In the genomic region with DNA sequence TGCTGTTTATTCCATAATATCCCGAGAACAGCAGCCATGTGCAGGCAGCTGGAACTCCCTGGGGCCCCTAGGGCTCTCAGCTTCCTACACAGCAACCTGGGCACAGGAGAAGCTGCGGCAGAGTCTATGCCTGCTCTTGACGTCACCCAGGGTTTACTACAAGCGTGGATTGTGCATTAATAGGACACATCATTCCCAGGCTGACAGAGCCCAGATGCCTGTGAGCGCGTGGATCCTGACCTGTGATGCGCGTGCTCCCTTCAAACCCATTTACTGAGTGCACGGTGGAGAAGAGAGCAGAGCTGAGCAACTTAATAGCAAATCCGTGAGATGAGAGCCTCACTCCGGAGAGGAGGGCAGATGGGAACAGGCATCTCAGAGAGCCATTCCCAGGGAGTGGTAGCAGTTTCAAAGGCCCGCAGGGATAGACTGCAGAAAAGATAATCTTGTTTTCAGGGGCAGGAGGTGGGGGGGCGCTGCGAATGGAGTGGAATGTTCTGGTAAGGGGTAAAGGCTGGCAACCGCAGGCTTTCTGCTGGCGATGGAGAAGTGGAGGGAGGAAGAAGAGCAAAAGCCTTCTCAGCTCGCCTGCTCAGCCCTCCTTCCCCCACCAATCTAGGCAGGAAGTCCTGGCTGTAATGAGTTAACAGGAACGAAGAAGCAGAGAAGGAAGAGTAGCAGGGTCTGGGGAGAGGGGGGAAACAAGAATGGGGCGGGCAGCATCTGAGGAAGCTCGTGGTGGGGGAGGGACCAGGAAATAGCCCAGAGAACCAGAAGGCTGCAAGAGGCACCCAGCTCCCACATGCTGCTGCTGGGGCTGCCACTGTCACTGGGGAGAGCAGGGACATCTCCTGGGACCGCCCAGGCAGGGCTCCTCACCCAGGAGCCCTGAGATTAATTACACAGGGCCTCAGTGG, we compare ENCODE assay signal across 8 mouse cellular contexts. TPM values are rescaled to one million over a fixed set of nuclear protein-coding genes. Genes with fewer than 3 reads are reported as not detected.
DNase-seq lines count a peak whose midpoint lies in the region; ATAC-seq lines count a peak whose summit lies in the region.

No protein-coding gene starts in this region.

- no peak; the same call in 1 of the 2 replicates for ATAC-seq in heart, embryonic 15.5 days (replicated peaks; ENCODE audit: insufficient number of reproducible peaks, insufficient read depth, low FRiP score, low read depth)
- ATAC-seq in erythroid progenitor cell, adult 5-6 weeks (replicated peaks; ENCODE audit: low FRiP score, poor library complexity, severe bottlenecking): no peak

- peaks cover 93% of the 10 kb centered on the region for H3K79me2 ChIP-seq in macrophage (ENCODE audit: inconsistent target)

- intact Hi-C loops in heart, postnatal 25 days (cut with DNase I): no loop called here

- H3K4me3 ChIP-seq in heart, embryonic 15.5 days: peak overlapping the region; percentile 15; the same call in 1 of the 2 replicates
- H3K4me3 ChIP-seq in macrophage (ENCODE audit: inconsistent target): peak overlapping the region; percentile 90

- WGBS in heart, embryonic 15.5 days: 19% methylated on average over 21 of the region's 21 CpGs
- WGBS in macrophage (ENCODE audit: missing documents): 13% methylated on average over 21 of the region's 21 CpGs

- DNase-seq in heart, adult 11 months: peak; percentile 98
- DNase-seq in heart, postnatal 25 days (ENCODE audit: low spot score): no peak
- DNase-seq in cerebellum, postnatal 36 days: peak; percentile 39 to 40
- peak; percentile 65 to 68 for DNase-seq in kidney, postnatal 36 days
- DNase-seq in skeletal muscle tissue, adult 2 months (ENCODE audit: low read depth, low spot score): peak; percentile 63

- no peaks in the 10 kb centered on the region for H3K36me3 ChIP-seq in heart, embryonic 15.5 days
- no peaks in the 10 kb centered on the region for H3K36me3 ChIP-seq in macrophage (ENCODE audit: inconsistent target)

- H3K9ac ChIP-seq in heart, embryonic 15.5 days: peak overlapping the region; percentile 28; the same call in 1 of the 2 replicates

- no peaks in the 10 kb centered on the region for H3K9me3 ChIP-seq in heart, embryonic 15.5 days (replicated peaks)

- peaks cover 70% of the 10 kb centered on the region for H3K4me1 ChIP-seq in heart, embryonic 15.5 days (replicated peaks)

- peak overlapping the region; percentile 74 for H3K27ac ChIP-seq in heart, embryonic 15.5 days
- H3K27ac ChIP-seq in macrophage: peak overlapping the region; percentile 96

- peak overlapping the region; percentile 55 for H3K4me2 ChIP-seq in heart, embryonic 15.5 days

- H3K27me3 ChIP-seq in heart, embryonic 15.5 days: no peaks in the 10 kb centered on the region

RNA-seq across cellular contexts. Expression of a gene that starts 4.0 kb away (rescaled TPM):
- total RNA-seq in heart, postnatal 25 days (2021): 10 to 100 TPM; 49.3 to 57.9 TPM
- 9.8 and 18.2 TPM in 2 replicates for polyA plus RNA-seq in heart, embryonic 15.5 days (2015; fragmentation: Nextera tagmentation; extraction: Ambion mirVana)
- total RNA-seq in macrophage (2018; cell fraction: chromatin; rRNA removed): 100 to 1,000 TPM in 22 of 26 experiments, 10 to 100 TPM in 4; 41.9 to 659 (median 281) TPM
- 100 to 1,000 TPM; 101 to 237 (median 164) TPM for total RNA-seq in macrophage (2018; cell fraction: cytosol; rRNA removed)
- total RNA-seq in macrophage (2018; cell fraction: nucleus; rRNA removed): 100 to 1,000 TPM in 22 of 26 experiments, 10 to 100 TPM in 4; 56.2 to 342 (median 204) TPM
- polyA plus RNA-seq in macrophage (2018): 131 to 143 TPM (median 139 TPM) in 3 replicates
- 71.3 and 72.8 TPM in 2 replicates for total RNA-seq in erythroid progenitor cell, adult 5-6 weeks (2015; ENCODE audit: low replicate concordance)
- total RNA-seq in erythroid progenitor cell, adult 5-6 weeks (2017; ENCODE audit: low replicate concordance): 40.5 and 47.1 TPM in 2 replicates

RNA-seq across cellular contexts. Expression of a gene that starts 19.1 kb away (rescaled TPM):
- total RNA-seq in heart, postnatal 25 days (2021): 1 to 10 TPM; 1.2 to 1.5 TPM
- 1.1 and 2.7 TPM in 2 replicates for polyA plus RNA-seq in heart, embryonic 15.5 days (2015; fragmentation: Nextera tagmentation; extraction: Ambion mirVana)
- total RNA-seq in macrophage (2018; cell fraction: chromatin; rRNA removed): 10 to 100 TPM in 24 of 26 experiments, 1 to 10 TPM in 2; 4.3 to 65.5 (median 36.8) TPM
- 10 to 100 TPM in 2 of 26 experiments, 1 to 10 TPM in 24; 3.6 to 10.8 (median 7.2) TPM for total RNA-seq in macrophage (2018; cell fraction: cytosol; rRNA removed)
- total RNA-seq in macrophage (2018; cell fraction: nucleus; rRNA removed): 10 to 100 TPM in 20 of 26 experiments, 1 to 10 TPM in 6; 5.6 to 36.3 (median 20.3) TPM
- polyA plus RNA-seq in macrophage (2018): 3.2 to 8.1 TPM (median 5.6 TPM) in 3 replicates
- total RNA-seq in erythroid progenitor cell, adult 5-6 weeks (2015; ENCODE audit: low replicate concordance): 0.72 and 1.3 TPM in 2 replicates
- total RNA-seq in erythroid progenitor cell, adult 5-6 weeks (2017; ENCODE audit: low replicate concordance): 0.39 TPM in 1 of 2 replicates, not detected in the other

RNA-seq across cellular contexts. Expression of a gene that starts 33.0 kb away (rescaled TPM):
- total RNA-seq in heart, postnatal 25 days (2021): 1 to 10 TPM; 5.8 to 6.6 TPM
- 6.0 and 10.7 TPM in 2 replicates for polyA plus RNA-seq in heart, embryonic 15.5 days (2015; fragmentation: Nextera tagmentation; extraction: Ambion mirVana)
- 100 to 1,000 TPM; 162 to 687 (median 390) TPM for total RNA-seq in macrophage (2018; cell fraction: chromatin; rRNA removed)
- total RNA-seq in macrophage (2018; cell fraction: cytosol; rRNA removed): 10 to 100 TPM; 40.4 to 92.6 (median 62.0) TPM
- total RNA-seq in macrophage (2018; cell fraction: nucleus; rRNA removed): 100 to 1,000 TPM; 117 to 367 (median 243) TPM
- 32.6 to 83.1 TPM (median 36.6 TPM) in 3 replicates for polyA plus RNA-seq in macrophage (2018)
- total RNA-seq in erythroid progenitor cell, adult 5-6 weeks (2015; ENCODE audit: low replicate concordance): 2.2 and 16.8 TPM in 2 replicates
- 0.90 and 5.2 TPM in 2 replicates for total RNA-seq in erythroid progenitor cell, adult 5-6 weeks (2017; ENCODE audit: low replicate concordance)
